Mouse (Mus musculus) left cerebral cortex, postnatal 4 days (tissue): ENCODE measurements around the gene Plekhg4. TPM values are rescaled to one million over a fixed set of nuclear protein-coding genes. Genes with fewer than 3 reads are reported as not detected.

Experiments
- DNase-seq: peaks from one replicate; pipeline ENCODE4 v3.0.0-alpha.2; 2022
- intact Hi-C: fragments of 180-260 bp; cut with DNase I; formaldehyde crosslinking; loops from one replicate; pipeline ENCODE4 v1.15.1; 2025
- total RNA-seq, 2 experiments: library from RNA; stranded (reverse); gene quantifications; 2 replicates each; pipeline ENCODE4 v1.2.3; 2021

The Plekhg4 gene
- total RNA-seq, 2 experiments from 2014 or later, result 5.4 to 8.3 TPM

DNA sequence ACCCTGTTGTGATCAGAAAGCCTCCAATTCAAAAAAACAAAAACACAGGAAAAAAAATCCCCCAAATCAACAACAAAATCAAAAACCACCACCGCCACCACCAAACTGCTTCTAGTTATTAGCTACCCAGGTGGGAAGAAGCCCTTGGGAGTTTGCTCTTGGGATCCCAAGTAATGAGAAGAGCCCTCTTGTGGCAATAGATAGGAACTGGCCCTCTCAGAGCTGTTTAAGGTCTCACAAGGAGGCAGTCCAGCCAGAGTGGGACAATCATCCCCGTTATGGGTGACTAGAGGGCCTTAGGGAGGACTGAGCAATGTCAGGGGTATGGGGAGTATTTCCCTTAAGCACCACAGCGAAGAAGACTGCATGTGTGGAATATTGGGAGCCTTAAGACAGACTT is 24.7 kb downstream of the Plekhg4 start:
- intact Hi-C loops, result no loop called here
- no peak for DNase-seq

DNA sequence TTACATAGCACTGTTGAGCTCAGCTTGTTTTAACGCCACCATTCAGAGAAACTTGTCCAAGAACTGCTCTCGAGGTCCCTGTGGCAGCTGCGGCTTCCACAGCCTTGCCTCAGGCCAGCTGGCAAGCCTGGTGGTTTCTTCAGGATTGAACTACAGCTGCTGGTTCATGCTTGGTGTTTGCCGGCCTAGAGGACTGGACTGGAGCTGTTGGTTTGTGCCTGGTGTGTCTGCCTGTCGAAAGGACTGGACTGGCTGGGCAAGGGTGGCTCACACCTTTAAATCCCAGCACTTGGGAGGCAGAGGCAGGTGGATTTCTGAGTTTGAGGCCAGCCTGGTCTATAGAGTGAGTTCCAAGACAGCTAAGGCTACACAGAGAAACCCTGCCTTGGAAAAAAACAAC is 26.9 kb downstream of the Plekhg4 start:
- intact Hi-C loops, result no loop called here
- no peak for DNase-seq

DNA sequence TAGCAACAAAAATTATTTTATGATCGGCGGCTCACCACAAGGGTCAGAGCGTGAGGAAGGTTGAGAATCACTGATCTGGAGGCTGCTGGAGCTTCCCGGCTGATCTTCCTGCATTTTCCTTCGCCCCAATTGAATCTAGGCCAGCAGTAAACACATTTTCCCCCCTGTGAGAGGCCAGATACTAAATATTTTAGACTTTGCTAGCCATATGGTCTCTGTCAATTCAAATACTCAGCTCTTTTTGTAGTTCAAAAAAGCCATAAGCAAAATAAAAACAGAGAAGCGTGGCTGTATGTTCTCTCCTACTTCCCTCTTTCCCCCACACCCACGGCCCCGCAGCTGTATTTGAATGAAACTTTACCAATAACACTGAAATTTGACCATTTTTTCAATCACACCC is 30.4 kb downstream of the Plekhg4 start:
- no peak for DNase-seq
- intact Hi-C loops, result no loop called here

DNA sequence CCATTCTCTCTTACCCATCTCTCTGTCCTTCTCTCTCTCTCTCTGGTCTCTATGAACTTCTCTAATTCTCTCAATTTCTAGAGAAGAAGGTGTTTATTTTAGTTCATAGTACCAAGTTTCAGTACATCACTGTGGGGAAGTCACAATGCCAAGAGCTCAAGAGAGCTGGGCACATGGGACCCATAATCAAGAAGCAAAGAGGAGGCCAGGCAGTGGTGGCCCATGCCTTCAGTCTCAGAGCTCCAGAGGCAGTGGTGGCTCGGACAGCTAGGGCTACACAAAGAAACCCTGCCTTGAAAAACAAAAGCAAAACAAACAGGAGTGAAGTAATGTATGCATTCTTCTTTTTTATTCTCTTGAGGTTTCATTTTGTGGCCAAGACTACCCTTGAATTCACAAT is 31.4 kb downstream of the Plekhg4 start:
- intact Hi-C loops, result no loop called here
- no peak for DNase-seq

DNA sequence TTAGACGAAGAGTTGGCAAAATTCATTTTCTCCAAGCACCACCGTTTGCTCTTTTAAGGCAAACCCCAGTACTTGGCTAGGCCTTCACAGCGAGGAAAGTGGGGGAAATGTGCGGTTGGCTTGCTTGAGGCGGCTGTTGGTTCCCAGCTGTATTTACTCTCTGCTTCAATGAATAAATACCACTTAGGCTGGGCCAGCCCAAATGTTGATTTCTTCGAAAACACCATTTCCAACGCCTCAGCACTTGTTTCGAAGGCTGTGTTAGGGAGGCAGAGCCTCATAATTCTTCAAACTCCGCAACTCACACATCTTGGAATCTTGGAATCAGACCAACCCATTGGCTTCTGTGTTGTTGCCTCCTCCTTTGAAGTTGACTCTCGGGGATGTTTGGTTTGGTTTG is 33.3 kb downstream of the Plekhg4 start:
- intact Hi-C loops, result no loop called here
- DNase-seq, result no peak

DNA sequence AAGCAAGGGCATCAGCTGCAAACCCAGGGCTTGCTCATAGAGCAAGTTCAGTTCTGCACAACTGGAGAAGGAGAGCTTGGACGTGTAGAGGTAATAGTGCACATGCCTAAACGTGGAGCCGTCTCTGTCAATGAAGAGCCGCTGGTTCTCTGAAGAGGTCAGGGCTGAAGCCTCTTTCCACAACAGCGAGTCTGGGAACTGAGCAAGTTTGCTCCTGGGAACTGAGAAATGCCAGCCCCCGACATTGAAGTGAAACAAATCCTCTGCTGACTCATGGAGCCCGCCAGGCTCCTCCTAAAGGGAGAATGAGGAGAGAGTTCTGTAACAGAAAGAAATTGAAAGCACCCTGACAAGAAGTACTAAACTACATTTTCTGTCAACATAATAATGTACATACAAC is 35.3 kb downstream of the Plekhg4 start:
- DNase-seq, result no peak
- intact Hi-C loops, result no loop called here

DNA sequence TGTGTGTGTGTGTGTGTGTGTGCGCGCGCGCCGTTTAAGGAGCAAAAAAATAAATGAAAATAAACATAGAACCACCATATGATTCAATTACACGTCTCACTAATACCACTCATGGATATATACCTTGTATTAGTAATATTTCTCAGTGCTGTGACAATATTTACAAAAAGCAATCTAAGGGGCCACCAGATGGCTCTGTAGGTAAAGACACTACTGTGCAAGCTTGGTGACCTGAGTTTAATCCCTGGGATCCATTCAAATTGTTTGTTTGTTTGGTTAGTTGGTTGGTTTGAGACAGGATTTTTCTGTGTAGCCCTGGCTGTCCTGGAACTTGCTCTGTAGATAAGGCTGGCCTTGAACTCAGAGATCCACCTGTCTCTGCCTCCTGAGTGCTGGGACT is 36.9 kb downstream of the Plekhg4 start:
- intact Hi-C loops, result no loop called here

DNA sequence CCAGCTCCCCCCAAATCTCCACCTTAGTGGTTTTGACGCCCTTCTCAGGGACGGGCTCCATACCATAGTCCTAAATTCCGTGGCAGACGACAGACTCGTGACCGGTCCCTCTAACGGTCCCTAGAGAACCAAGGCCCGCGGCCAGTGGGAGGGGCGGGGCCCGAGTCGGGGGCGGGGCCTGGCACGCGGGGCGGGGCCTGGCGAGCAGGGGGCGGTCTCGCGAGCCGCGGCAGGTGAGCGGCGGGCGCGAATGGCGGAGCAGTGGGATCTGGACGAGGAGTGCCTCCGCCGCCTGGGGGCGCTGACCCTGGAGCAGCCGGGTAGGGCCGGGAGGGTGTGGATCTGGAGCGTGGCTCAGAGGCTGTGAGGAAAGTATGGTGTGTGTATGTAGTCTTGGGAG is 40.3 kb downstream of the Plekhg4 start, which contains the start of the genes Kctd19 and Lrrc36:
TSS of gene Kctd19 (minus strand) at position 112 of the 400 bp plus-strand sequence.
TSS of gene Lrrc36 (plus strand) at position 181 of the 400 bp plus-strand sequence.
- DNase-seq, result peak; percentile 64
- intact Hi-C loops, result no loop called here

More for the DNA sequence above, 36.9 kb downstream of the Plekhg4 start:
- no peak for DNase-seq

DNA sequence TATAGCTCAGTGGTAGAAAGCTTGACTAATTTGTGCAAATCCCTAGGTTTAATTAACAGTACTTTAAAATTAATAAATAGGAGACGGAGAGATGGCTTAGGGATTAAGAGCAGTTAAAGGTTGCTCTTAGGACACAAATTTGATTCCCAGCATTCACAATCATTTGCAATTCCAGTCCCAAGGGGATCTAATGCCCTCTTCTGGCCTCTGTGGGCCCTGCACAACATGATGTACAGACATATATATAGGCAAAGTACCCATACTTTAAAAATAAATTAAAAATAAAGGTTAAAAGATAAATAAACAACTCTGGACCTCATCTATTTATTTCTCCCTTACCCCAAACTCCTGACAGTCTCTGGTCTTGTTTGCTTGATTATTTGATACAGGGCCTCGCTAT is 45.9 kb downstream of the Plekhg4 start:
- intact Hi-C loops, result no loop called here
- no peak for DNase-seq

DNA sequence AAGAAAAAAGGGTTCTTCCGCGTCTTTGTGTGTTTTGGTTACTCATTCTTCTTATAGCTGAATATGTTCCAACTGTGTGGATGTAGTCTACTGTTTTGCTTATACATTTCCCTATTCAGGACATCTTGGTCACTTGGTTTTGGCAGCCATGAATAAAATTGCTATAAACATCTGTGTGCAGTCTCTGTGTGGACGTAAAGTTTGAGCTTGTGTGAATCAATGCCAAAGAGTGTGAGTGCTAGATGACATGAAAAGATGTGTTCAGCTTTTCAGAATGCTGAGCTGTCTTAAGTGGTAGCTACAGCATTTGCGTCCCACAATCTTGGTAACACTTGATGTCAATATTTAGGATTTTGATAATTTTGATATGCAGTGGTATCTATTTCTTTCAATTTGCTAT is 46.7 kb downstream of the Plekhg4 start:
- intact Hi-C loops, result no loop called here
- DNase-seq, result no peak

DNA sequence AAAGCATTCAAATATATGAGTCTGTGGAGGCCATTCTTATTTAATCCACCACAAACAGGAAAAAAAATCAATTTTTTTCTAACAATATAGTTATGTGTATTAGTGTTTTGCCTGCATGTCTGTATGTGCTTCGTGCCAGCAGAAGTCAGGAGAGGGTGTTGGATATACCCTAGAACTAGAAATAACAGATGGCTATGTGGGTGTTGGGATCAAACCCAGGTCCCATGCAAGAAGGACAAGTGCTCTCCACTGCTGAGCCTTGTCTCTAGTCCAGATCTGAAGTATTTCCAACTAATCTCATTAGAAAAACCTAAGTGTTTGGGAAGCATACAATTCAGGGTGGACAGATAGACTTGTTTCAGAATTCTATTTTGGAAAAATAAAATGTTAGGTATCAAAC is 48.9 kb downstream of the Plekhg4 start:
- DNase-seq, result no peak
- intact Hi-C loops, result no loop called here

DNA sequence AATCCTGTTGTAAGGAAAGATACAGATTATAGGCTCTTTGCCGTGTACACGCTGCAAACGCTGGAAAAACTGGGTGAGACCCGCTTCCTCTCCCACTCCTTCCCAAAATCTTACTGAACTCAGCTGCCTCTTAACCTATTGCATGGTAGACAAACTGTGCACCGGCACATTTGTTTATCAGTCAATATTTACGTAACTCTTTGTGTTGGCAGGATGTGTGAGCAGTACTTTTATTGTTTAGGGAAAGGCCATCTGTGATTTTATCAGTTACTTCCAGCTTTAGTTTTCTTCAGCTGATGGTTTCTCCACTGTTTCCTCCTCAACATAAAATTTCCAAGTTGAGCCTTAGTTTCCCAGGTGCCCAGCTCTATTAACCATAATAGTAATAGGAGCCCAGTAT is 53.8 kb downstream of the Plekhg4 start:
- intact Hi-C loops, result no loop called here
- DNase-seq, result no peak

DNA sequence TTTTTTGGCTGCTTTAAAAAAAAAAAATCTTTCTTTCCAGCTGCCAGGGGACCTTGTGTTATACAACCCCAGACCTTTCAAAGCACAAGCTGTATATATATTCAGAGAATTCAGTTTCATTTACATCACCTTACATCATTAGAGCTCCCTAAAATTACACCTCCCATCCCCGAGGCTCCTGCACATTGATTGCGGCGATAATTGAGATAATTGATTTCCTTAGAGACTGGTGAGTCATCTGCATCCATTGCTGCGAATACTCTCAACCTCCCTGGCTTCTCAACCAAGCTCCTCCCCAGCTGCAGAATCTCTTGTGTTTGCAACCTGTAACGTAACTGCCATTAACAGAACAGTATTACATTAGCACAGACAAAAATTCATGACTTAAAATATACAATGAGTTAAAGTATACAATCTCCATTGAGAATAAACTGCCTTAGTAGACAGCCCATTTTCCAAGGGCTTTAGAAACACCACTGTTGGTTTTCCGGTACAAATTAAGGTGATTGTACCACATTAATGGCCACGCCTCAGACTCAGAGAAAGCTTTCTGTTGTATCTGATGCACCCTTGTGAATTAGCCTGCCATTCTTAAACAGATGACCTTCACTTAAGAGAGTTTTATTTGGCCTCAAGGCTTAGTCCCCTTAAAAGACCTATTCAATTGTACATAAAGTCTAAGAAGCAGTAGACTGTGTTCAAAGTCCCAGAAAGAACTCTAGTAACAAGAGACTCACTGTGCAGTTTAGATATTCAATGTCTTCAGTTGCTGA is 58.9 kb downstream of the Plekhg4 start:
- DNase-seq, result no peak
- intact Hi-C loops, result no loop called here

Other genes with a start within 250 kb of the Plekhg4 start
- not detected for gene Ces4a, start 241.5 kb upstream of the Plekhg4 start, total RNA-seq
- gene Cbfb, start 202.6 kb upstream of the Plekhg4 start, total RNA-seq, result 10 to 100 TPM; 39.0 to 47.0 TPM
- 10 to 100 TPM; 30.9 to 33.0 TPM for gene D230025D16Rik, start 148.1 kb upstream of the Plekhg4 start, total RNA-seq
- 1 to 10 TPM; 4.2 to 4.7 TPM for gene B3gnt9, start 118.1 kb upstream of the Plekhg4 start, total RNA-seq
- 10 to 100 TPM in 1 of 2 experiments, 1 to 10 TPM in 1; 9.2 to 11.1 TPM for gene Tradd, start 108.7 kb upstream of the Plekhg4 start, total RNA-seq
- gene Fbxl8, start 108.6 kb upstream of the Plekhg4 start, total RNA-seq, result under 1 TPM; 0.60 to 0.84 TPM
- under 1 TPM; 0.28 to 0.50 TPM for gene Hsf4, start 103.5 kb upstream of the Plekhg4 start, total RNA-seq
- 1 to 10 TPM; 1.1 to 1.5 TPM for gene Nol3, start 97.1 kb upstream of the Plekhg4 start, total RNA-seq
- gene 4931428F04Rik, start 83.4 kb upstream of the Plekhg4 start, total RNA-seq, result 100 to 1,000 TPM; 183 TPM
- gene Exoc3l, start 77.2 kb upstream of the Plekhg4 start, total RNA-seq, result 1 to 10 TPM; 6.0 to 7.2 TPM
- 10 to 100 TPM; 33.7 to 33.8 TPM for gene E2f4, start 75.6 kb upstream of the Plekhg4 start, total RNA-seq
- 1 to 10 TPM in 1 of 2 experiments, under 1 TPM in 1; 0.85 to 1.1 TPM for gene Elmo3, start 67.7 kb upstream of the Plekhg4 start, total RNA-seq
- 1 to 10 TPM; 4.0 to 5.0 TPM for gene Lrrc29, start 47.0 kb upstream of the Plekhg4 start, total RNA-seq
- gene Tmem208, start 46.9 kb upstream of the Plekhg4 start, total RNA-seq, result 10 to 100 TPM; 53.7 to 58.3 TPM
- gene Fhod1, start 25.3 kb upstream of the Plekhg4 start, total RNA-seq, result 1 to 10 TPM; 2.8 to 3.6 TPM
- 10 to 100 TPM; 32.6 to 37.0 TPM for gene Slc9a5, start 24.4 kb upstream of the Plekhg4 start, total RNA-seq
- gene Kctd19, start 40.2 kb downstream of the Plekhg4 start, total RNA-seq, result not detected
- under 1 TPM; 0.40 to 0.64 TPM for gene Lrrc36, start 40.3 kb downstream of the Plekhg4 start, total RNA-seq
- gene Tppp3, start 98.3 kb downstream of the Plekhg4 start, total RNA-seq, result 10 to 100 TPM; 67.5 to 67.6 TPM
- gene Zdhhc1, start 123.6 kb downstream of the Plekhg4 start, total RNA-seq, result 10 to 100 TPM; 16.6 to 21.3 TPM
- gene Hsd11b2, start 145.5 kb downstream of the Plekhg4 start, total RNA-seq, result not detected
- gene Atp6v0d1, start 192.8 kb downstream of the Plekhg4 start, total RNA-seq, result 100 to 1,000 TPM; 255 to 260 TPM
- gene Ripor1, start 232.0 kb downstream of the Plekhg4 start, total RNA-seq, result 10 to 100 TPM; 70.0 to 70.6 TPM